Mouse (Mus musculus) liver, embryonic 14.5 days (tissue): ENCODE measurements around the gene Lhx2. TPM values are rescaled to one million over a fixed set of nuclear protein-coding genes. Genes with fewer than 3 reads are reported as not detected.

Source experiments
- ATAC-seq: fragments of 200-750 bp; cut with Nextera tagmentation; 2 replicates; pipeline ENCODE4 v1.8.0; 2017; ENCODE audit warnings: moderate number of reproducible peaks, mild to moderate bottlenecking, moderate library complexity; ENCODE audit not compliant: insufficient read depth
- DNase-seq, 3 experiments: peaks; one replicate each; pipeline ENCODE4 v3.0.0-alpha.2; 2012 to 2013; ENCODE audit warnings: low read depth in 3 of 3, low spot score in 3 of 3
- H3K27ac ChIP-seq: fragments of 300-500 bp; sonication (generic); 2 replicates; pipeline ENCODE4 v1.5.1; 2014; ENCODE audit warnings: moderate library complexity, mild to moderate bottlenecking, control low read depth, inconsistent platforms
- H3K27me3 ChIP-seq: fragments of 300-500 bp; sonication (generic); 2 replicates; pipeline ENCODE4 v1.6.1; 2014; ENCODE audit warnings: mild to moderate bottlenecking, low read length, moderate library complexity; ENCODE audit not compliant: control insufficient read depth, insufficient read depth
- H3K36me3 ChIP-seq: fragments of 300-500 bp; sonication (generic); replicated peaks from 2 replicates; pipeline ENCODE4 v1.6.1; 2014; ENCODE audit warnings: low read depth; ENCODE audit not compliant: control insufficient read depth, insufficient read depth
- H3K4me1 ChIP-seq, 2 experiments: fragments of 200-500 bp in 1 of 2; fragments of 300-500 bp in 1 of 2; sonication (generic) in 1 of 2; replicated peaks; 2 replicates each; pipeline ENCODE4 v1.6.1; 2012 to 2014; ENCODE audit warnings: antibody characterized with exemption in 1 of 2, inconsistent platforms in 1 of 2, low read length in 1 of 2; ENCODE audit not compliant: control insufficient read depth in 2 of 2, insufficient read depth in 2 of 2
- H3K4me2 ChIP-seq: fragments of 300-500 bp; sonication (generic); 2 replicates; pipeline ENCODE4 v1.6.1; 2014; ENCODE audit warnings: low read depth, mild to moderate bottlenecking, control low read depth, moderate library complexity
- H3K4me3 ChIP-seq, 2 experiments: fragments of 200-500 bp in 1 of 2; fragments of 300-500 bp in 1 of 2; sonication (generic) in 1 of 2; 2 replicates each; pipeline ENCODE4 v1.5.1; 2012 to 2014; ENCODE audit warnings: low read depth in 2 of 2, low read length in 2 of 2, mild to moderate bottlenecking in 2 of 2, control low read depth in 1 of 2, inconsistent platforms in 1 of 2, moderate library complexity in 1 of 2; ENCODE audit not compliant: insufficient read depth in 1 of 2
- H3K9ac ChIP-seq: fragments of 300-500 bp; sonication (generic); replicated peaks from 2 replicates; pipeline ENCODE4 v1.6.1; 2014; ENCODE audit warnings: mild to moderate bottlenecking, control low read depth, moderate library complexity
- H3K9me3 ChIP-seq: fragments of 300-500 bp; sonication (generic); 2 replicates; pipeline ENCODE4 v1.6.1; 2016; ENCODE audit warnings: low read length, mixed read lengths; ENCODE audit not compliant: control insufficient read depth
- CTCF ChIP-seq: IDR thresholded peaks from 2 replicates; pipeline ENCODE4 v1.5.1; 2016; ENCODE audit warnings: antibody characterized with exemption, low read depth, control low read depth
- EP300 ChIP-seq: IDR thresholded peaks from 2 replicates; pipeline ENCODE4 v1.6.1; 2016; ENCODE audit warnings: antibody characterized with exemption, low read depth
- WGBS: fragments of 180-500 bp; shearing (Covaris S2); extraction: QIAGEN DNeasy Blood & Tissue Kit; methylation state at CpG from one replicate; pipeline ENCODE4 v1.1.7; 2014; ENCODE audit not compliant: insufficient replicate concordance; 5-methylcytosine and 5-hydroxymethylcytosine counted together
- polyA plus RNA-seq, 2 experiments: library from polyadenylated mRNA; depleted of rRNA in 1 of 2; stranded (reverse) in 1 of 2; unstranded in 1 of 2; fragments of >200 nt; fragmentation: Nextera tagmentation in 1 of 2; extraction: Ambion mirVana in 1 of 2; gene quantifications; 2 replicates each; pipeline versions ENCODE4 v1.2.1 to v1.2.3; 2012 to 2014

The Lhx2 gene
- polyA plus RNA-seq, 2 experiments = 1.4 to 3.0 TPM

DNA sequence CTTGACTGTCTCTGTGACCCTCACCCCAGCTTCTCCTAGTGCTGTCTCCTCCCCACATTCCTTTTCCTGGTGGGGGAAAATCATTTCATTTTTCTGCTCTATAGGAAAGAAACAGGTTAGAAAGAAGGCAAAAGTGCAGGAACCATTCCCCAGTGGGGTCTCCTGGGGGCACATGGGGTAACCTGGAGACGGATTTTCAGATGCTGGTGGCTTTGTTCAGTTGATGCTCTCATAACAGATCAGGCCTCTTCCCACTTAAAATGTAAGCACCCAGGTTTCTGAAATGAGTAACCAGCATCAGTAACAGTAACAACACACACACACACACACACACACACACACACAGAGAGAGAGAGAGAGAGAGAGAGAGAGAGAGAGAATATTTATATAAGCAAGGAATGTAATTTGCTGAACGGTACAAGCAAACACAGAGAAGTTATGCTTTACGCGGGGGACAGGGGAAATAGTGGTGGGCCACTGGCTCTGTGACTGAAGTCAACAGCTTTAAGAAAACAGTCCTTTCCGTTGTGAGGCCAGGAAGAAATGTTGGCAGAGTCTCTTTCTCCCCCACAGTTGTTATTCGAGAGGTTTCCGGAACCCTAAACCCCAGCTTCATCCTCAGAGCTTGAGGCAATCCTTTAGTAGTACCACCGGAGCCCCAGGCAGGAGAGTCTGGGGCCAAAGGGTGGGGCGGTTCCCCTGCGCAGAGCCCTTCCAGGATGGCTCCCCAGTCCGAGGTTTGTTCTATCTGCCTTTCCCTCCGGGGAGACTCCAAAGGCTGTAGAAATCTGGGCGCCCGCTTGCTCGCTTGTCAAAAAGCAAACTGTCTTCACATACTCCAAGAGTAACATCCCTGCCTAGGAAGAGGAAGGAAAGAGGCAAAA lies 8.0 kb downstream of the Lhx2 start:
- WGBS = 3% methylated on average over 15 of the region's 15 CpGs
- Histone ChIP-seq H3K9me3 (no peaks in the 10 kb centered on the region), H3K27me3 (peaks cover 97% of the 10 kb centered on the region), H3K4me2 (no peak overlapping the region; the same call in 1 of the 2 replicates), H3K27ac (no peak overlapping the region), H3K4me1 (no peaks in the 10 kb centered on the region), H3K9ac (no peak overlapping the region), H3K4me3 (no peak overlapping the region), H3K36me3 (no peaks in the 10 kb centered on the region)
- no peak for DNase-seq
- TF ChIP-seq EP300 = no peak
- TF ChIP-seq CTCF = no peak
- ATAC-seq = no peak

- Histone ChIP-seq H3K36me3 (no peaks in the 10 kb centered on the region), H3K27ac (no peak overlapping the region), H3K4me1 (no peaks in the 10 kb centered on the region), H3K9ac (no peak overlapping the region), H3K4me2 (peak overlapping the region; percentile 9; the same call in 1 of the 2 replicates), H3K27me3 (peaks cover 99% of the 10 kb centered on the region), H3K9me3 (no peaks in the 10 kb centered on the region), H3K4me3 (peak overlapping the region; percentile 16 to 20; a peak in 3 of 4 replicates)
- TF ChIP-seq EP300 (no peak), CTCF (no peak)
- DNase-seq (no peak), ATAC-seq (no peak)
- whole genome bisulfite sequencing = under 1% methylated on average over 54 of the region's 54 CpGs
Measured at GRCm38 (mm10) chr2:38347811-38348551, 8.9 kb downstream of the Lhx2 start.

- H3K9me3 ChIP-seq = no peaks in the 10 kb centered on the region
- H3K27me3 ChIP-seq = peaks cover 99% of the 10 kb centered on the region
- WGBS = 2% methylated on average over 19 of the region's 19 CpGs
- no peak overlapping the region for H3K9ac ChIP-seq
- no peaks in the 10 kb centered on the region for H3K36me3 ChIP-seq
- no peak overlapping the region for H3K27ac ChIP-seq
- DNase-seq (no peak), ATAC-seq (no peak)
- TF ChIP-seq EP300 (no peak), CTCF (no peak)
- H3K4me1 ChIP-seq = no peaks in the 10 kb centered on the region
- H3K4me2 ChIP-seq = no peak overlapping the region
- no peak overlapping the region for H3K4me3 ChIP-seq
Measured at GRCm38 (mm10) chr2:38348660-38349420, 9.8 kb downstream of the Lhx2 start.

GRCm38 (mm10) chr2:38349447-38350350 lies 10.6 kb downstream of the Lhx2 start:
- H3K9me3 ChIP-seq = no peaks in the 10 kb centered on the region
- H3K9ac ChIP-seq = no peak overlapping the region
- no peak overlapping the region for H3K4me3 ChIP-seq
- no peaks in the 10 kb centered on the region for H3K36me3 ChIP-seq
- no peak for DNase-seq
- ATAC-seq = no peak
- H3K4me1 ChIP-seq = no peaks in the 10 kb centered on the region
- 3% methylated on average over 12 of the region's 12 CpGs for WGBS
- H3K27ac ChIP-seq = no peak overlapping the region
- no peak for TF ChIP-seq CTCF
- no peak for TF ChIP-seq EP300
- H3K27me3 ChIP-seq = peaks cover 99% of the 10 kb centered on the region
- no peak overlapping the region for H3K4me2 ChIP-seq
